Mouse (Mus musculus) B cell, adult 2 months (primary cell): Measurements from ENCODE around the gene Tmc4.

ENCODE experiments used
- DNase-seq, 2 experiments: peaks; one replicate each; pipeline ENCODE4 v3.0.0; 2022

Gene Tmc4

DNA sequence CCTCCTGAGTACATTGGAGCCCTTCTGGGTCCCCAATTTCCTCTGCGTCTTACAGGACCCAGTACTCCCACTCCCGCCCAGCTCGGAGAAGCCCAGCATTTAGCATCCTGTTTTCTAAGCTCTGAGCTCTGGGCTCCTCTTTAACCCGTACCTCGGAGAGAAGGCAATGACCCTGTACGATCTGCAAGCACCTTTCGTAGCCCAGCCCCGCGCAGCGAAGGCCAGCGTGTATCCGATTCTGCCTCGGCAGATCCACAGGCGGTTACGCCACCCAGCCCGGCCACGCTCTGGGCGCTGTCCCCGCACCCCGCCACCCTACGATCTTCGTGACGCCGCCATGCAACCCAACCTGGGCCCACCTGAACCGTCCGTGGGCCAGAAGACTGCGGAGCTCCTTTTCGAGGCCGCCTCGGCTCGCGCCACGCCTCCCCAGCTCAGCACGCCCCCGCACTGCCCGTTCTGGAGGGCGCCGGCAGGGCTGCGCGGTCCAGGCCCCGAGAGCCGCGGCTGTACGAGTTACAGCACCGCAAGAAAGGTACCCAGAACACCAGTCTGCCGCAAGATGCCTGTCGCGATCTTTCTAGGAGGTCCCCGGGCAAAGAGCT is 15.1 kb upstream of the Tmc4 start, which contains the start of gene Tsen34:
Gene Tsen34, plus strand, starts transcription at position 482 of the 605 bp plus-strand sequence.
- DNase-seq = no peak

DNA sequence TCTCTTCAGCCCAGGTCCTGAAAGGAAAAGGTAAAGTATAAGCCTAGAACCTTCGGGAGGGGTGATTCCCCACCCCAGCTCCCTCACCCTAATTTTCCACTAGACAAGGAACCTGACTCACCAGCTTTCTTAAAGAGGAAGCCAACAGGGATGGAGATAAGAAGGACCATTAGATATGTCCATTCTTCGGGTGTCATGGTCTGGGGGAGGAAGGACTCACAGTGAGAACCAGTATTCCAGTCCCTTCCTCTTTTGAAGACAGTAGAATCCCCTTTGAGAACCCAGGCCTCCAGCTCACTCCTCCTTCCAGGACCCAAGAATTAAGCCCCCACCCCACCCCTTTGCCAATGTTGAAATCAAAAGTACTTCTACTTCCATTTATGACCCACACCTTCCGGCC is 14.6 kb upstream of the Tmc4 start:
- DNase-seq = no peak

DNA sequence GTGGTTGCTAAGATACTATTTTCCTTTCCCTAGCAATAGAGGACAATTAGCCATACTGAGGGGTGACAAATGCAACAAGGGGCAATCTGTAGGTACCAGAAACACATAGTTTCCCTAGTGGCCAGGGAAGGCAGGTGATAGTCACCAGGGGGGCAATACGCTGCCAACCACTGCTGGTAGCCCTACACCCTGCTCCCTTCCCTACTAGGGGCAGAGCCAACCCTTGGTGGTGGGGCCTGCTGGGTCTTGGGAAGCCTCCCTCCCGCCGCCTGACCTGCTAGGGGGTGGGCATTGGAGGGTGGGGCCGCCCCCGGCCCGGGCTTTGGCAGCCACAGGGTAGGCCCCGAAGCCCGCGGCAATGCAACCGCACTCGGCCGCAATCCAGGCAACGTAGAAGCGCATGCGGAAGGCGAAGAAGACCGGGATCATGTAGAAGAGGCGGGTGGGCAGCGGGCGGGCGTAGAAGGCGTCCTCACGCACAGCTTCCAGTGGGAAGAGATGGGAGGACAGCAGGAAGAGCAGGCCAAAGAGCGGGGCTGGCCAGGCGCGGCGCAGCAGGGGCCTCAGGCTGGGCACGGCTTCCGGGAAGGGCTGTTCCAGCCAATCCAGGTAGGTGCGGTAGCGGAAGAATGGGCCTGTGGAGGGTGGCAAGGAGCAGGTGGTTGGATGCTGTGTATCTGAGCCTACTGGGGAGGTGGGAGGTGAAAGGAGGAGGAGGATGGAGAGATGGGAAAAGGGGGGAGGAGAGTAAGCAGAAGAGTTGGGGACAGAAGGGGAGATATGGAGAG is 8.2 kb upstream of the Tmc4 start:
- DNase-seq = no peak

DNA sequence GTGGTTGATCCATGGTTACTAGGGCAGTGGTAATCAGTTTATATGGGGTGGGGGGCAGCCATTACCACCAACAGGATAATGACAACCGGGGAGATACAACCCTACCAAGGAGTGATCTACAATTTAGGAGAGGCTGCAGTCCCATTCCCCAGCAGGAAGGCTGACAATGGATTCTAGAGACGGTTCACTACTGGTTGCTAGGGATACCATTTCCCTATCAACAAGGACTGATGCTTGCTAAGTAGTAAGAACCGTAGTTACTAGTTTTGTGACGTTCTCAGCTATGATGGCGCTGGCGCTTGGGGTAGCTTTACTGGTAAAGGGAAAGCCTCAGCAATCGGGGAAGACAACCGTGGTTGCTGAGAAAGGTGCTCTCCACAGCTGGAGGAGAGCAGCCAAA is 7.3 kb upstream of the Tmc4 start:
- no peak for DNase-seq

DNA sequence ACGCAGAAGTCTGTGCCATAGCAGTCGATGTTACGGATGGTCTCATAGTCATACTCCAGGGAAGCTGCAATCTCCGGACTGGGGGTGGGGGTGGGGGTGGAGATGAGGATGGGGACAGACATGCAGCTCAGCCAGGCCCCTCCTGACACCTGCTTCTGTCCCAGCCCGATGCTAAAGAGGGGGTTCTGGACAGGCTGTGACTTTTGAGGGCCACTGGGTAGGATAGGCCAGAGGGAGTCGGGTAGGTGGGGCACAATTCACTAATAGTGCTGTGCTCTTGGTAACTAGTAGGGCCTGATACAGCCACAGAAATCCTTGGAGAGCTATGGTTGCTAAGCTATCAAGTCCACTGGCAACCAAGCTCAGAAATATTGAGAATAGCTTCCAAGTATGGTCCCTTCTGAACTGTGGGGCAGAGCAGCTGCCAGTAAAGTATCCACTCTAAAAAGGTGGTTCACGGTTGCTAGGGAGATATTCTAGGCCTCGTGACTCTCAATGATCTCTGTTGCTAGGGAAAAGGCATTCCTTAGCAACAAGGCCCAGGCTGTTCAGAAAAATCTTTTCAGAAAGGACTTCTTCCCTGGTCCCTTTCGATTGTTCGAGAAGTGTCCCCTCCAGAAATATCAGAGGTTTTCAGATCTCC is 6.7 kb upstream of the Tmc4 start:
- DNase-seq = no peak

DNA sequence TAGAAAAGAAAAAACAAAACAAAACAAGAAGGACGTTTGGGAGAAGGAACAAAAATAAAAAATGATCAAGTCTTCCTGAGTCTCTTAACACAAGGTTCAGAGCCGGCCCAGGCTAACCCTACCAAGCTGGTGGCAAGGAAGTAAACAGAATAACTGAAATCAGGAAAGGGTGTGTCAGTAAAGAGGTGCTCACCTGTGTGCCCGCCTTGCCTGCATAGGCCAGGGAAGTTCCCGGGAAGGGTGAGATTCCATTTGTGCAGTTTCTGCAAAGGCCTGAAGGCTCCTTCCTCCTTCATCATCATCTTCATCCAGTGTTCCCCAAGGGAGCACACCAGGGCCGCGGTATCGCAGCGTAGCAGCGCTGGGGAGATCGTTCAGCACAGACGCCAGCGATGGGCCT is 982 bp downstream of the Tmc4 start:
- DNase-seq = no peak

DNA sequence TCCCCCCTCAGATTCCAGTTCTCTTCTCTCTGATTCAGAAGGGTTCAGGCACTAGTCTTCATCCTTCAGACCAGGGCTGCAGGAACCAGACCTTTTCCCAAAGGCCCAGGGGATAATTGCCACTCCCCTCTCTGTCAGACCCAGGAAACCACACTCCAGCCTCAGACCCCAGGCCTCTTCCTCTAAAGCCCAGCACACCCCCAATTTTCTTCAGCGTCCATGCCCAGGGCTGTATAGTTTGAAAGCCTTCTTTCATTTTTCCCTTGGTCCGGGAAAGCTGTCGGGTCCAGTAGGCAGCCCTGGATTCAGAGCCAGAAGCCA is 2.2 kb downstream of the Tmc4 start:
- no peak for DNase-seq

DNA sequence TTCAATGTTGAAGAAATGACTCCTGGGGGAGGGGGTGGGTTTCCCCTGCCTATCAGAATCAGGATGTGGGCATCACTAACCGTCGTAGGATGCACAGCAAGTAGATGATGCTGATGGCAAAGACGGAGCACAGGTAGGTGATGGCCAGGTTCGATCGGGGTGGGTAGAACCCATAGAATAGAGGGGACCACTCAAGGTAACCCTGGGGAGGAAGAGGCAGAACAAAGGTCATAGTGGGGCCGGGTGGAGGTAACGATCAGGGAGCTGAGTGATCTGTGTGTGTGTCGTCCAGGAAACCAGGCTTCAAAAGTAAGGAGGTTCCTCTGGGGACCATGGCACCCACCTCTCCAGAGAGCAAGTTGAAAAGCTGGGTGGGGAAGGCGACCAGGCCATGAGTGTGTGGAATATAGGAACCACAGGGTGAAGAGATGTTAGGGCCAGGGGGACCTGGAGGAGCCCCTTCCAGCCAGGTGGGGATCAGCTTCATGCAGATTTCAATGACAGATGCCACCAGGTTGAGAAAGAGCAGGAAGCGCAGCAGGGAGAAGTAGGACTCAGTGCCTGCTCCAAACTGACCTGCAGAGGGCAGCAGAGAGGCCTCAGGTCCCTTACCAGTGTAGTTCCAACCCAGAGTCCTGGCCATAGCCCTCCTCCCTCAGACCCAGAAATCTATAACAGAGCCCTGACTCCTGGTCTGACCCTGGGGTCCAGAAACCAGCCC is 2.7 kb downstream of the Tmc4 start:
- peak; percentile 85 to 86 for DNase-seq

DNA sequence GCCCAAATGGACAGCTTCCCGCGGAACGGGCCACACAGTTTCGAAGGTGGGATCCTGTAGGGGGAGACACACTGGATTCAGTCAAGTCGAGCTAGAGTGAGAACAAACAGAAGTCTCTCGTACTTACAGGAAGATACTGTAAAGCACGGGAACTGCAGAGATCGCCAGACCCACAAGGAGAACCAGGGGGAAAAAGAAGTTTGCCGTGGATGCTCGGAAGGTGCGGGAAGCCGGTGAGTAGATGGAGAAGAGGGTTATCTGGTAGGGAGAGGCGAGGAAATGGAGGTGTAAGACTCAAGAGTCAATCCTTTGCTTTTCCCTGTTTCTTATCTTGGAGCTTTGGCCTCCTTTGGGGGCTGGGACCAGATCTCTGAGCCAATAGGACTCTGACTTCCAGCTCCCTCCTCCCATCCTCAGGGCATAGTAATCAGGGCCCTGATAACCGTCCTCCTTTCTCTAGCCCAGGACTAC is 10.4 kb downstream of the Tmc4 start:
- DNase-seq = no peak

DNA sequence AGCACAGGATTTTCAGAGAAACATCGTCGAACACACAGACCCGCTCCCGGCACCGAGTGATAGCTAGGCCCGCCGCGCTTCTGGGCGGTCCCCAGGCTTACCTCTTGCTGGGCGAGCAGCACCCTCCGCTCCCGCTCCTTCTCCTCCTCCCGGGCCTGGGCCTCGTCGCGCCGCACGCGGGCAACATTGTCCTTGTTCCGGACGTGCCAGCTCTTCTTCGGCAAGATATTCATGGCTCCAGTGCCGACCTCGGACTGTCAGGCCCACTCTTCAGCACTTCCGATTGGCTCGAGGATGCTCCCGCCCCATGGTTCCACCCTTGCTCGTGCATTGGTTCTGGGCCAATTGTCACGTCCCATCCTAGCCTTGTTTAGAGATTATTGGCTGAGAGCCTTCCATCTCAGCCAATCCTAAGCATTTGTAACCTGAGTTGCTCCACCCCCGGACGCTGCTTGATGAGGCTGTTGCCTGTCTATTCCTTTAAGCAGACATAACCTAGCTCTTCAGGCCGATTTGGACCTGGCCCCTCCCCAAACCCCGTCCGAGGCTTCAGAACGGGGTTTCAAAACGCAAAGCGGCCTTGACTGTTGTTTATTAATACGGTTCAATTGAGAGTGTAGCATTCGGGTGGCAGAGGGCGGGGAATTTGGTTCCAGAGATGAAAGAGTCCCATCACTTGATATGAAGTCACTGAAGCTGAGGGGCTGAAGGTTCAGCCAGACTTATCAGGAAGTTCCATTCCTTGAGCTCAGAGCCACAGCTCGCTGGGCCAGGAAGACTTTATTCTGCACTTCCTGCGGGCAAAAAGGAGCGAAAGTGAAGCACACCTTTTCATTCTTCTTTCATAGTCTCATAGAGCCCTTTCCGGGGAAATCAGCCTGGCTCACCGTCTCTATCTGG is 11.9 kb downstream of the Tmc4 start, which contains the start of gene Leng1:
Gene Leng1, minus strand, starts transcription at position 626 of the 900 bp plus-strand sequence.
- peak; percentile 90 to 93 for DNase-seq

DNA sequence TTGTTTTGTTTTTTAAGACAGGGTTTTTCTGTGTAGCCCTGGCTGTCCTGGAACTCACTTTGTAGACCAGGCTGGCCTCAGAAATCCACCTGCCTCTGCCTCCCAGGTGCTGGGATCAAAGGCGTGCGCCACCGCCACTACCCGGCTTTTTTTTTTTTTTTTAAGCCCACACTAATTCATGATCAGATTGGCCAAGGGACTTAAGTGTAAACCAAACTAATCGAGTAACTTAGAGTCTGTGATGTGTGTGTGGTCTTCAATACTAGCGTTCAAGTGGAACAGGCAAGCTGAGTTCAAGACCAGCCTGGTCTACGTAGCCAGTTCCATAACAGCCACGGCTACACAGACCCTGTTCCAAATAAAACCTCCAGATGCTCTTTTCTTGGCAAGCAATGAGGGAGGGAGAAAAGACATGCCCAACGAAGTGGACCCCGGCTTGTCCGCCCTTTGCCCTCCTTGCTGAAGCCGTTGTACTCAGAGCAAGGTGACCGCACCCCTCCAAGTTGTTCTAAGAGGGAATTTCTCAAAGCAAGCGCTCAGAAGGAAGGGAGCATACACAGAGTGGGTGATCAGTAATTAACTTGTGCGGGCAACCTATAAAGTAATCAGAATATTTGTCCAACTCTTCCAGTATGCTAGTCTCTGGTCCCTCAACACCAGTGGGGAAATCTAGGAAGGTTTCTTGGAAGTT is 12.7 kb downstream of the Tmc4 start:
- DNase-seq = no peak

DNA sequence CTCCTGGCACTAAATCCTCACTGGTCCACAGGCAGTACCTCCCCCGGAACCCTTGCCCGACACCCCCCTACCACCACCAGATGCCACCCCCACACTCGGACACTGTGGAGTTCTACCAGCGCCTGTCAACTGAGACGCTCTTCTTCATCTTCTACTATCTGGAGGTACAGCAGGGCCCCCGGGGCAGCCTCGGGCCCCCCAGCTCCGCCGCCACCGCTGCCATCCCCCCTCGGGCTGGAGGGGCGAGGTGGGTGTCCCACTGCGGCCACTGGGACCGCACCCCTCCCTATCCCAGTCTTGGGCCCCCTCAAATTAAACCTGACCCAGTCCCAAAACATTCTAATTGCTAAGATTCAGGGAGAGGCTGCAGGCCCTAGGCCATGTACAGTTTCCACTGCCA is 18.8 kb downstream of the Tmc4 start:
- no peak for DNase-seq

DNA sequence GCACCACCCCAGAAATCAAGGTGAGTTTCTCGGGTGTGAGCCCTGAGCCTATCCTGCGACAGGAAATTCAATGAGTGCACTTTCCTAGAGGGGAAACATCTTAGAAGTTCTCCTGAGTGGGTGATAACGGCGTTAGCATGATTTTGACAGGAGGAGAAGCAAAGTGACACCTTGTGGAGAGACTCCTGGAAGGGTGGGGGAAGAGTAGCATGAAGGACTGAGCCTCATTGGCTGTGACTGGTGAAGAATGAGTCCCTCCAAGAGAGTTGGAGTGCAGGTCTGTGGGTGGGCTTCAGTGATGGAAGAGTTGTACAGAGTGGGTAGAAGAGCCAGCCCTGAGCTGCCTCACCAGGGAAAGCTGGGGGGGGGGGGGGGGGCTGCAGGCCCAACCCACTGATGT is 20.4 kb downstream of the Tmc4 start:
- DNase-seq = no peak

DNA sequence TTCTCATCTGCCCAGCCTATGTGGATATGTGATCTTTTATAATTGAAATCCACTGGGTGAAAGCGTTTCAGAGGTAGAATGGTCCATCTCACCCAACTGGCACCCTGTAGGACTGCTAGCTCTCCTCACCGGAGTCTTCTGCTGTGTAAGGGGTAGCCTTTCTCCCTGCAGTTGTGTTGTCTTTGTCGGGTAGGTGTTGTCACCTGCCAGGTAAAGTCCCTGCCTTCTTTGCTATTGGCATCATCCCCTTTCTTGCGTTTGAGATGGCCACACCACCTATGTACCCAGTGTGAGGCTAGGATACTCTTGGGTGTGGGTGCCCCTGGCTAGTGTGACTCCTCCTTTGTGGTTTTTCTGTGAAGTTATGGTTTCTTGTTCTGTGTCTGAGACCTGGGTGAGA is 30.7 kb downstream of the Tmc4 start:
- no peak for DNase-seq

DNA sequence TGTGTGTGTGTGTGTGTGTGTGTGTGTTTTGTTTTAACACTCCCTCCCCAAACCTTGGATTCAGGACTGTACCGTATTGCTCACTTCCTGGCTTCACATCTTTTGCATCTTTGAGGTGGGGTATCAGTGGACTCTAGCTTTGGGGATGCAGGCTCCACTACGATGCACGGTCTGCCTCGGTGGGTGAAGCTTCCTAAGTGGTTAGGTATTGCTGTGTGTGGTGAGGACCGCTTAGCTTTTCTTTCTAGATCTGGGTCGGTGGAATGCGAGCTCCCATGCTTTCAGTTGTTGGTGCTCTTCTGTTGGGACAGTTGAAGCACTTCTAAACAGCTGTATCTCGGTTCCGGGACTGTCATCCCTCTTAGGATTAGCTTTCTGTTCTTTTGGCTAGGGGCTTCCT is 31.2 kb downstream of the Tmc4 start:
- DNase-seq = no peak

DNA sequence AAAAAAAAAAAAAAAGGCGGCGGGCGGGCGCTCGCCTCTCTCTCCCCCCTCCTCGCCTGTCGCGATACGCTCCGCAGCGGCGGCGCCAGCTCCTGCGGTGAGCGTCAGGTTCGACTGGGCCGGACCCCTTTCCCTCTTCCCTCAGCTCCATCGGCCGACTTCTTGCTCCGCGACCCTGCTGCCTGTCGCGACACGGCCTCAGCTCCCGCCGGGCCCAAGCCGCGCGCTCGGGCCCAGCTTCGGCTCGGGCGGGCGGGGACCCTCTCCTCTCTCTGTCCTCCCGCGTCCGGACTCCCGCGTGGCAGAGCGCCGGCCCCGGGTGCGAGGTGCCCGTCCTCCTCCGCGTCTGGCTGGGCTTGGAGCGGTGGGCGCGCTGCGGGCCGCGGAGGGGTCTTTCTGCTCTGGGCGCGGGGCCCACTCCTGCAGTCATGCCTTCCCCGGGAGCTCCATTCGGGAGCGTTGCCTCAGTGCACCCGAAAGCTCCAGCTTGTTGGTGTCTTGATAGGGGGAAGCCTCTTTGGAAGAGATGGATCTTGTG is 31.8 kb downstream of the Tmc4 start:
- DNase-seq = no peak

DNA sequence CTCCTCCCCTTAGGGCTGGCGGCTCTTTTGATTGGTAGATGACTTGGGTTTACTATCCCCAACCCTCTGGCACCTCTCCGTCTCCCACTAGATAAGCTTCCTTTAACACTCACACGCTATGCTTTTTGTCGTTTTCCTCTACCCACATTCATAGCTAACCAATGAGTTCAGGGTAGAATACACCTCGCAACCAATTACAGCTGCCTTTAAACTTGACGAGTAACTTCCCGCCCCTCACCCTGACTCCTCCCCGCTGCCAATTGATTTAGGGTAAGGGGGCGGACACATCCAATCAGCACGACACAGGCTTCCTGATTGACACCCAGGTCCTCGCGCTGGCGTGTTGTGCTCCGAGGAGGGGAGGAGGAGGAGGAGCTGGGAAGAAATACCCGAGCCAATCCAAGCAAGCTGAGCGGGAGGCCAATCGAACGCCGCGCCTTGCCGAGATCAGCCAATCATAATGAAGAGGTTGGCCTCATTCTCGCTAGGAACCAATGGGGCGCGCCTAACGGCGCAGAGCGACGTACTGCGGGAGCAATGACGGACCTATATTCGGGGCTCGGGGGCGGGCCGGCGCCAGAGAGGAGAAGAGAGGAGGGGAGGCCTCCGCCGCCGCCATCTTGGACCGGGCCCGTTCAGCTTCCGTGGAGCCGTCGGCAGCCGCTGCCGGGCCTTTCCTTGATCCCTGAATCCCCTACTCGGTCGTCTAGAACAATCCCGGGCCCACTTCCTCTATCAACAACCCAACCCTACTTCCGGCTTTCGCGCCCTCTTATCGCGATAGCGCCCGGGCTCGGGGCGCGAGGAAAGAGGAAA is 32.5 kb downstream of the Tmc4 start, which contains the start of gene Cnot3:
Gene Cnot3, plus strand, starts transcription at position 597 of the 816 bp plus-strand sequence.
- DNase-seq = peak; percentile 95 to 96

DNA sequence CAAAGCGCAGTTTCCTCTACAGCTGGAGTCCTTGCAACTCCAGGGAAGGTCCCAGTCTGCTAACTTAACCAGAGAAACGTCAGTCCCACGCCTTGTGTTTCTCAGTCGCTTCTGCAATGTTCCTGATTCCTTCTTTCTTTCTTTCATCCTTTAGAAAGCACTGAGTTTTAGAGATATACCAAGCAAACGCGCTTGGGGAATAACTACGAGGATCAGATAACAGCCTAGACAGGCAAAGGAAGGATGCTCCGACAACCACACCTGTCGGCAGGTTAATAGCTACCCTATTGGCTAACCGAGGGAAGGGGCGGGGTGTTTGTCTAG is 33.0 kb downstream of the Tmc4 start:
- peak in 1 of 2 experiments; percentile 96 for DNase-seq

DNA sequence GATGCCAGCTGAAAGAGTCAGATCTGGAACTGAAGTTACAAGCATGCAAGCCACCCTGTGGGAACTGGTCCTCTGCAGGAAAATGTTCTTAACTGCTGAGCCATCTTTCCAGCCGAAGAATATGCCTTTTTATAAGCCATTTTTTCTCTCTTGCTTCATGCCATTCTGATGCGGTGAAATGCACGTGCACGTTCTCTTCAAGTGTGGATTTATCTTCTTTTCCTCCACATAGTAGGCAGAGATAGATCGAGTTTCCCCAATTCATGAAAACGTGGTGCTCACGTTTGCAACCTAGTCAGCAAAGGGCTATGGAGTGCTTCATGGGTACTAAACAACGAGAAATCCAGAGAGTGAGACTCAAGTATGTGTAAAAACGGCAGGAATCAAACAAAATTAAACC is 33.5 kb downstream of the Tmc4 start:
- DNase-seq = no peak

DNA sequence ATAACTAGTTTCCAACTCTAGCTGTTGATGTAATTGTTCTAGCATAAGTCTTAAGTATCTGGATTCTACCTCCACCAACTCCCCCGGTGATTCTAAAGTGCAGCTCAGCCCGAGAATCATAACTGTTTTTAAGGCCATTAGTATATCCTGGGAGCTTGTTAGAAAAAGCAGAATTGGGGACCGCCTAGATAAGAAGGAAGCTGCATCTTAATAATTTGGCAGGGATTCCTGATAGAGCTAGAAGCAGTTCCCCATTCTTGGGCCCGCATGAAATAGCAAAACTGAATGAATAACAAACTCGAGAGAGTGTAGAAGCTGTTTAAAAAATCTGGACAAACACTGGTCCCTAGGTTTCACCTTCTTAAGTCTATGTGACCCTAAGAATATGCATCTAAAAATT is 33.9 kb downstream of the Tmc4 start:
- no peak for DNase-seq

DNA sequence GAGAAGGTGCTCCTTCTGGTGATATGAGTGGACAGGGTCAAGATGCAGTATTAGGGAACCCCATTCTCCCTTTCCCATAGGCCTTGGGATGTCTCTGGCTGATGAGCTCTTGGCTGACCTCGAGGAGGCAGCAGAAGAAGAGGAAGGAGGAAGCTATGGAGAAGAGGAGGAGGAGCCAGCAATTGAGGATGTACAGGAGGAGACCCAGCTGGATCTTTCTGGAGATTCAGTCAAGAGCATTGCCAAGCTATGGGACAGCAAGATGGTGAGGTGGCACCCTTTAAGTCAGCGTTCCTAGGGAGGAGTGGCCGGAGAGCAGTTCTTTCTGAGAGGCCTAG is 46.9 kb downstream of the Tmc4 start:
- DNase-seq = no peak
